Mouse (Mus musculus): ENCODE measurements at regions not wholly inside any gene's neighbourhood (a gene's known extent, or its start where the extent isn't known, plus 50 kb on each side); places are given as distances from the start of the nearest gene placed in this dataset.

GRCm38 (mm10) chr13:52042867-52043266 is 196.4 kb downstream of the Gadd45g start:
- no peaks in the 10 kb centered on the region for H3K36me3 ChIP-seq (ENCODE audit: control insufficient read depth, insufficient read depth)
- peaks cover 32% of the 10 kb centered on the region for H3K4me1 ChIP-seq (replicated peaks; ENCODE audit: control insufficient read depth, insufficient read depth, low read length)
- 94% methylated on average over 3 of the region's 3 CpGs for WGBS
- no peak overlapping the region for H3K4me2 ChIP-seq (ENCODE audit: low read length)
- ATAC-seq: no peak
- no peaks in the 10 kb centered on the region for H3K27me3 ChIP-seq (replicated peaks; ENCODE audit: control insufficient read depth, insufficient read depth, low read length)
- H3K27ac ChIP-seq (ENCODE audit: low read length): no peak overlapping the region
- no peak overlapping the region for H3K4me3 ChIP-seq (replicated peaks; ENCODE audit: low read length)
- H3K9ac ChIP-seq (replicated peaks; ENCODE audit: low read depth, low read length): no peak overlapping the region
- no peaks in the 10 kb centered on the region for H3K9me3 ChIP-seq (ENCODE audit: control insufficient read depth, low read length)

DNA sequence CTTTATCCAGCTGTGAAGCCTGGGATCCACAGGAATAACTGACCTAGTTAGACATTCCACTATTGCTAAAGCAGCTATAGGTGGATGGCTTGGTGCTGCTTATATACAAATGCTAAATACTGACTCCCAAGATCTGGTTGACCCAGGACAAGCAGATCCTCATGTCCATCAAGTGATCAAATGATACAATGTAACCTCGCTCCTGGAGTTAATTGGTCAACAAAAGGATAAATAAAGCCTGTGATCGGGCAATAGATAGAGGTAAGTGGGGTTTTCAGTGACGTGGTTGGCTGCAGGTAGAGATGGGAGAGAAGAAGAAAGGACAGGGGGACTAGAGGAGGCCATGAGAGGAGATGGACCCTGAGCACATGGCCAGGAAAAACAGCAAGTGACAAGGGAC is 197.4 kb downstream of the Gadd45g start:
- Histone ChIP-seq H3K4me3 (replicated peaks; ENCODE audit: low read length) (no peak overlapping the region), H3K9me3 (ENCODE audit: control insufficient read depth, low read length) (no peaks in the 10 kb centered on the region), H3K36me3 (ENCODE audit: control insufficient read depth, insufficient read depth) (no peaks in the 10 kb centered on the region), H3K4me1 (replicated peaks; ENCODE audit: control insufficient read depth, insufficient read depth, low read length) (peaks cover 33% of the 10 kb centered on the region), H3K27me3 (replicated peaks; ENCODE audit: control insufficient read depth, insufficient read depth, low read length) (no peaks in the 10 kb centered on the region), H3K4me2 (ENCODE audit: low read length) (no peak overlapping the region), H3K27ac (ENCODE audit: low read length) (no peak overlapping the region), H3K9ac (replicated peaks; ENCODE audit: low read depth, low read length) (no peak overlapping the region)
- ATAC-seq: no peak
- WGBS: 76% methylated on average over 3 of the region's 3 CpGs

GRCm38 (mm10) chr13:52045349-52045748 is 198.9 kb downstream of the Gadd45g start:
- Histone ChIP-seq H3K9me3 (ENCODE audit: control insufficient read depth, low read length) (no peaks in the 10 kb centered on the region), H3K36me3 (ENCODE audit: control insufficient read depth, insufficient read depth) (no peaks in the 10 kb centered on the region), H3K4me1 (replicated peaks; ENCODE audit: control insufficient read depth, insufficient read depth, low read length) (peaks cover 33% of the 10 kb centered on the region), H3K4me3 (replicated peaks; ENCODE audit: low read length) (no peak overlapping the region), H3K27me3 (replicated peaks; ENCODE audit: control insufficient read depth, insufficient read depth, low read length) (no peaks in the 10 kb centered on the region), H3K27ac (ENCODE audit: low read length) (peak overlapping the region; percentile 25; the same call in 1 of the 2 replicates), H3K9ac (replicated peaks; ENCODE audit: low read depth, low read length) (no peak overlapping the region), H3K4me2 (ENCODE audit: low read length) (no peak overlapping the region)
- peak; percentile 25 for ATAC-seq
- WGBS: 33% methylated on average over 3 of the region's 3 CpGs

GRCm38 (mm10) chr13:52046020-52046419 is 199.5 kb downstream of the Gadd45g start:
- ATAC-seq: 0 out of 2 replicates have a peak, but pooled peaks have one; percentile 37
- 59% methylated on average over 5 of the region's 5 CpGs for WGBS
- Histone ChIP-seq H3K36me3 (ENCODE audit: control insufficient read depth, insufficient read depth) (no peaks in the 10 kb centered on the region), H3K27ac (ENCODE audit: low read length) (no peak overlapping the region; the same call in 1 of the 2 replicates), H3K4me2 (ENCODE audit: low read length) (no peak overlapping the region), H3K4me1 (replicated peaks; ENCODE audit: control insufficient read depth, insufficient read depth, low read length) (peaks cover 33% of the 10 kb centered on the region), H3K27me3 (replicated peaks; ENCODE audit: control insufficient read depth, insufficient read depth, low read length) (no peaks in the 10 kb centered on the region), H3K4me3 (replicated peaks; ENCODE audit: low read length) (no peak overlapping the region), H3K9ac (replicated peaks; ENCODE audit: low read depth, low read length) (no peak overlapping the region), H3K9me3 (ENCODE audit: control insufficient read depth, low read length) (no peaks in the 10 kb centered on the region)

- H3K27ac ChIP-seq (ENCODE audit: low read length): no peak overlapping the region
- ATAC-seq: peak; percentile 33; the same call in 1 of the 2 replicates
- 40% methylated on average over 11 of the region's 11 CpGs for WGBS
These were observed 200.2 kb downstream of the Gadd45g start for GRCm38 (mm10) chr13:52046700-52047099.

GRCm38 (mm10) chr13:52047937-52048336 is 201.5 kb downstream of the Gadd45g start:
- H3K9ac ChIP-seq (replicated peaks; ENCODE audit: low read depth, low read length): no peak overlapping the region
- H3K4me2 ChIP-seq (ENCODE audit: low read length): no peak overlapping the region
- no peaks in the 10 kb centered on the region for H3K27me3 ChIP-seq (replicated peaks; ENCODE audit: control insufficient read depth, insufficient read depth, low read length)
- H3K36me3 ChIP-seq (ENCODE audit: control insufficient read depth, insufficient read depth): no peaks in the 10 kb centered on the region
- H3K4me1 ChIP-seq (replicated peaks; ENCODE audit: control insufficient read depth, insufficient read depth, low read length): peaks cover 25% of the 10 kb centered on the region
- no peaks in the 10 kb centered on the region for H3K9me3 ChIP-seq (ENCODE audit: control insufficient read depth, low read length)
- no peak overlapping the region for H3K4me3 ChIP-seq (replicated peaks; ENCODE audit: low read length)
- WGBS: 71% methylated on average over 6 of the region's 6 CpGs
- ATAC-seq: no peak
- H3K27ac ChIP-seq (ENCODE audit: low read length): no peak overlapping the region

More at GRCm38 (mm10) chr13:52046700-52047099, 200.2 kb downstream of the Gadd45g start:
- no peaks in the 10 kb centered on the region for H3K27me3 ChIP-seq (replicated peaks; ENCODE audit: control insufficient read depth, insufficient read depth, low read length)
- peaks cover 33% of the 10 kb centered on the region for H3K4me1 ChIP-seq (replicated peaks; ENCODE audit: control insufficient read depth, insufficient read depth, low read length)
- no peaks in the 10 kb centered on the region for H3K36me3 ChIP-seq (ENCODE audit: control insufficient read depth, insufficient read depth)
- no peak overlapping the region for H3K4me3 ChIP-seq (replicated peaks; ENCODE audit: low read length)
- no peak overlapping the region for H3K9ac ChIP-seq (replicated peaks; ENCODE audit: low read depth, low read length)
- no peaks in the 10 kb centered on the region for H3K9me3 ChIP-seq (ENCODE audit: control insufficient read depth, low read length)
- H3K4me2 ChIP-seq (ENCODE audit: low read length): no peak overlapping the region

- Histone ChIP-seq H3K27me3 (replicated peaks; ENCODE audit: control insufficient read depth, insufficient read depth, low read length) (no peaks in the 10 kb centered on the region), H3K4me3 (replicated peaks; ENCODE audit: low read length) (no peak overlapping the region), H3K9ac (replicated peaks; ENCODE audit: low read depth, low read length) (no peak overlapping the region), H3K4me1 (replicated peaks; ENCODE audit: control insufficient read depth, insufficient read depth, low read length) (peaks cover 25% of the 10 kb centered on the region), H3K4me2 (ENCODE audit: low read length) (no peak overlapping the region), H3K9me3 (ENCODE audit: control insufficient read depth, low read length) (no peaks in the 10 kb centered on the region), H3K27ac (ENCODE audit: low read length) (no peak overlapping the region), H3K36me3 (ENCODE audit: control insufficient read depth, insufficient read depth) (no peaks in the 10 kb centered on the region)
- no peak for ATAC-seq
- WGBS: 89% methylated on average over 3 of the region's 3 CpGs
These were observed 202.3 kb downstream of the Gadd45g start for GRCm38 (mm10) chr13:52048777-52049176.

GRCm38 (mm10) chr13:52049249-52049648 is 202.8 kb downstream of the Gadd45g start:
- Histone ChIP-seq H3K27me3 (replicated peaks; ENCODE audit: control insufficient read depth, insufficient read depth, low read length) (no peaks in the 10 kb centered on the region), H3K4me1 (replicated peaks; ENCODE audit: control insufficient read depth, insufficient read depth, low read length) (peaks cover 25% of the 10 kb centered on the region), H3K9me3 (ENCODE audit: control insufficient read depth, low read length) (no peaks in the 10 kb centered on the region), H3K4me3 (replicated peaks; ENCODE audit: low read length) (no peak overlapping the region), H3K36me3 (ENCODE audit: control insufficient read depth, insufficient read depth) (no peaks in the 10 kb centered on the region), H3K27ac (ENCODE audit: low read length) (no peak overlapping the region), H3K4me2 (ENCODE audit: low read length) (no peak overlapping the region), H3K9ac (replicated peaks; ENCODE audit: low read depth, low read length) (no peak overlapping the region)
- ATAC-seq: no peak
- WGBS: 97% methylated on average over 2 of the region's 2 CpGs

GRCm38 (mm10) chr13:52055741-52056140 is 209.3 kb downstream of the Gadd45g start:
- WGBS: 92% methylated on average over 8 of the region's 8 CpGs
- no peak overlapping the region for H3K27ac ChIP-seq (ENCODE audit: low read length)
- no peak overlapping the region for H3K4me3 ChIP-seq (replicated peaks; ENCODE audit: low read length)
- no peaks in the 10 kb centered on the region for H3K27me3 ChIP-seq (replicated peaks; ENCODE audit: control insufficient read depth, insufficient read depth, low read length)
- no peaks in the 10 kb centered on the region for H3K36me3 ChIP-seq (ENCODE audit: control insufficient read depth, insufficient read depth)
- no peak overlapping the region for H3K4me2 ChIP-seq (ENCODE audit: low read length)
- no peaks in the 10 kb centered on the region for H3K9me3 ChIP-seq (ENCODE audit: control insufficient read depth, low read length)
- no peak for ATAC-seq
- H3K9ac ChIP-seq (replicated peaks; ENCODE audit: low read depth, low read length): no peak overlapping the region
- H3K4me1 ChIP-seq (replicated peaks; ENCODE audit: control insufficient read depth, insufficient read depth, low read length): peaks cover 3% of the 10 kb centered on the region; the same call in 1 of the 2 replicates

DNA sequence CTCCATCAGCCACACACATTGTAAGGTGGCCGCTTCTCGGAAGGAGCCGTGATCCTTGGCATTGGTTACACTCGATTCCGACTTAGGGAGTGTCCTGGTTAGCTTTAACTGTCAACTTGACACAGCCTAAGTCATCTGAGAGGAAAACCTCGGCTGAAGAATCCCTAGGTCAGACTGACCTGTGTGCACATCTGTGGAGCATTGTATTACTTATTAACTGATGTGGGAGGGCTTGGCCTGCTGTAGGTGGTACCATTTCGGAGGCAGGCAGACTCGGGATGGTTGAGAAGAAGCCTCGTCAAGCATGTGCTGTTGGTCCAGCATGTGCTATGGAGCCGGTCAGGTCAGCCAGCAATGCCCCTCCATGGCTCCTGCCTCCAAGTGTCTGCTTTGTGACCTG is 211.0 kb downstream of the Gadd45g start:
- Histone ChIP-seq H3K9ac (replicated peaks; ENCODE audit: low read depth, low read length) (no peak overlapping the region), H3K27ac (ENCODE audit: low read length) (no peak overlapping the region), H3K27me3 (replicated peaks; ENCODE audit: control insufficient read depth, insufficient read depth, low read length) (no peaks in the 10 kb centered on the region), H3K36me3 (ENCODE audit: control insufficient read depth, insufficient read depth) (no peaks in the 10 kb centered on the region), H3K4me2 (ENCODE audit: low read length) (no peak overlapping the region), H3K4me1 (replicated peaks; ENCODE audit: control insufficient read depth, insufficient read depth, low read length) (peaks cover 3% of the 10 kb centered on the region; the same call in 1 of the 2 replicates), H3K4me3 (replicated peaks; ENCODE audit: low read length) (no peak overlapping the region), H3K9me3 (ENCODE audit: control insufficient read depth, low read length) (no peaks in the 10 kb centered on the region)
- 92% methylated on average over 10 of the region's 10 CpGs for WGBS
- ATAC-seq: no peak
